Mouse (Mus musculus): ENCODE results near the gene Mlh1. TPM values are rescaled to one million over a fixed set of nuclear protein-coding genes. Genes with fewer than 3 reads are reported as not detected.

Gene Mlh1
- total RNA-seq, 1 experiment = 27.8 TPM

DNA sequence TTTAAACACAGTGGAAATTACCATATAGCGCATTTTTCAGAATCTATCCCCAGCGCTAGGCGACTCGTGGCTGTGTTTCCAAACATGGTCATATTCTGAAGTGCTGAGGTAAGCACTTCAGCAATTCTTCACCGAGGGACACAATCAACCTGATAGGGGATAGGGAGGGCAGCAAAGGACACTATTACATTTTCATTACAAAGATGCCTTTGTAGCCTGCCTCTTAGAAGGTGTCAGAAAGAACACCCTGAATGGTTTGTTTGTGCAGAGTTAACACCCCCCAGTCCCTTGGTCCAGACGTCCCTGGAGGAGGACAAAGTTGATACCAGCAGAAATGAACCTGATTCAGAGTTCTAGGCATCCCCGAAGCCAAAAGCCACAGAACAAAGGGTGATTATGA, 24.8 kb upstream of the Mlh1 start:
- TF ChIP-seq CHD2 (IDR thresholded peaks at IDR 0.05; ENCODE audit: low read depth, low read length) (no peak), MAFK (IDR thresholded peaks at IDR 0.05; ENCODE audit: insufficient read depth, low read depth, low read length) (peak; percentile 56; the same call in 1 of the 2 replicates), ZNF384 (IDR thresholded peaks at IDR 0.05; ENCODE audit: low read depth, low read length) (no peak)
- no peaks in the 10 kb centered on the region for H3K36me3 ChIP-seq (ENCODE audit: control insufficient read depth, insufficient read depth, low read length, poor library complexity, severe bottlenecking)

DNA sequence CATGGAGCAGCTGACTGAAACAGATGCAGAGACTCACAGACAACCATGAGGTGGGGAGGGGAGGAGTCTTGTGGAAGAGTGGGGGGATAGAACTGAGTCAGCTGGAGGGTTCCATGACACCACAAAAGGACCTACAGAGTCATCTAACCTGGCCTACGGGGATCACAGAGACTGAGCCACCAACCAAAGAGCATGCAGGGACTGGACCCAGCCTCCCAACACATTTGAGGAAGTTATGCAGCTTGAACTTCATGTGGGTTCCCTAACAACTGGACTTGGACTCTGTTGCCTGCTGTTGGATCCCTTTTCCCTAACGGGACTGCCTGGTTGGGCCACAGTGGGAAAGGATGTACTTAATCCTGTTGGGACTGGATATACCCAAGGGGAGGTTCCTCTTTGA, 23.7 kb upstream of the Mlh1 start:
- TF ChIP-seq ZC3H11A (IDR thresholded peaks at IDR 0.05; ENCODE audit: borderline replicate concordance, low read depth, low read length) (no peak), MAFK (IDR thresholded peaks at IDR 0.05; ENCODE audit: insufficient read depth, low read depth, low read length) (no peak), CHD2 (IDR thresholded peaks at IDR 0.05; ENCODE audit: low read depth, low read length) (no peak), ZNF384 (IDR thresholded peaks at IDR 0.05; ENCODE audit: low read depth, low read length) (no peak), HCFC1 (IDR thresholded peaks at IDR 0.05; ENCODE audit: borderline replicate concordance, insufficient read depth, low read length) (no peak)
- in situ Hi-C loops (cut with MboI; ENCODE audit: low sequenced_read_pairs in 2 of 2, unreplicated experiment in 2 of 2) = no loop called here
- H3K4me3 ChIP-seq (ENCODE audit: insufficient read depth in 1 of 2, low read depth in 1 of 2, low read length in 2 of 2, poor library complexity in 1 of 2, severe bottlenecking in 1 of 2) = peak overlapping the region in 1 of 2 experiments; percentile 35; a peak in 1 of 4 replicates
- H3K36me3 ChIP-seq (ENCODE audit: control insufficient read depth, insufficient read depth, low read length, poor library complexity, severe bottlenecking) = no peaks in the 10 kb centered on the region
- DNase-seq (ENCODE audit: low read depth, low spot score) = no peak
- H3K4me1 ChIP-seq (ENCODE audit: control insufficient read depth in 2 of 2, insufficient read depth in 2 of 2, low read length in 2 of 2, poor library complexity in 1 of 2) = peaks cover 2 to 10% of the 10 kb centered on the region in 2 experiments; a peak in 2 of 4 replicates
- no peak overlapping the region for H3K27ac ChIP-seq (ENCODE audit: insufficient read depth, low read depth, low read length, poor library complexity, severe bottlenecking)
- H3K9ac ChIP-seq (ENCODE audit: insufficient read depth, low read depth, low read length, poor library complexity, severe bottlenecking) = no peak overlapping the region
- H3K9me3 ChIP-seq (ENCODE audit: control insufficient read depth, insufficient read depth, low read depth, low read length) = no peaks in the 10 kb centered on the region

More for the DNA sequence above, 24.8 kb upstream of the Mlh1 start:
- no peak overlapping the region for H3K4me3 ChIP-seq (ENCODE audit: insufficient read depth in 1 of 2, low read depth in 1 of 2, low read length in 2 of 2, poor library complexity in 1 of 2, severe bottlenecking in 1 of 2)
- no peak overlapping the region for H3K9ac ChIP-seq (ENCODE audit: insufficient read depth, low read depth, low read length, poor library complexity, severe bottlenecking)
- H3K27ac ChIP-seq (ENCODE audit: insufficient read depth, low read depth, low read length, poor library complexity, severe bottlenecking) = no peak overlapping the region
- no peaks in the 10 kb centered on the region for H3K9me3 ChIP-seq (ENCODE audit: control insufficient read depth, insufficient read depth, low read depth, low read length)
- H3K4me1 ChIP-seq (ENCODE audit: control insufficient read depth in 2 of 2, insufficient read depth in 2 of 2, low read length in 2 of 2, poor library complexity in 1 of 2) = peaks cover 2 to 8% of the 10 kb centered on the region in 2 experiments; a peak in 2 of 4 replicates
- DNase-seq (ENCODE audit: low read depth, low spot score) = no peak
- in situ Hi-C loops (cut with MboI; ENCODE audit: low sequenced_read_pairs in 2 of 2, unreplicated experiment in 2 of 2) = no loop called here

GRCm38 (mm10) chr9:111294911-111295310, 23.3 kb upstream of the Mlh1 start:
- no peak for DNase-seq (ENCODE audit: low read depth, low spot score)
- in situ Hi-C loops (cut with MboI; ENCODE audit: low sequenced_read_pairs in 2 of 2, unreplicated experiment in 2 of 2) = no loop called here
- peak overlapping the region in 1 of 2 experiments; percentile 42; a peak in 2 of 4 replicates for H3K4me3 ChIP-seq (ENCODE audit: insufficient read depth in 1 of 2, low read depth in 1 of 2, low read length in 2 of 2, poor library complexity in 1 of 2, severe bottlenecking in 1 of 2)
- H3K4me1 ChIP-seq (ENCODE audit: control insufficient read depth in 2 of 2, insufficient read depth in 2 of 2, low read length in 2 of 2, poor library complexity in 1 of 2) = peaks cover 2 to 12% of the 10 kb centered on the region in 2 experiments; a peak in 2 of 4 replicates
- H3K36me3 ChIP-seq (ENCODE audit: control insufficient read depth, insufficient read depth, low read length, poor library complexity, severe bottlenecking) = no peaks in the 10 kb centered on the region
- H3K9me3 ChIP-seq (ENCODE audit: control insufficient read depth, insufficient read depth, low read depth, low read length) = no peaks in the 10 kb centered on the region
- TF ChIP-seq ZC3H11A (IDR thresholded peaks at IDR 0.05; ENCODE audit: borderline replicate concordance, low read depth, low read length) (no peak), ZNF384 (IDR thresholded peaks at IDR 0.05; ENCODE audit: low read depth, low read length) (no peak), HCFC1 (IDR thresholded peaks at IDR 0.05; ENCODE audit: borderline replicate concordance, insufficient read depth, low read length) (no peak), CHD2 (IDR thresholded peaks at IDR 0.05; ENCODE audit: low read depth, low read length) (no peak), MAFK (IDR thresholded peaks at IDR 0.05; ENCODE audit: insufficient read depth, low read depth, low read length) (no peak)
- H3K9ac ChIP-seq (ENCODE audit: insufficient read depth, low read depth, low read length, poor library complexity, severe bottlenecking) = no peak overlapping the region
- no peak overlapping the region for H3K27ac ChIP-seq (ENCODE audit: insufficient read depth, low read depth, low read length, poor library complexity, severe bottlenecking)

DNA sequence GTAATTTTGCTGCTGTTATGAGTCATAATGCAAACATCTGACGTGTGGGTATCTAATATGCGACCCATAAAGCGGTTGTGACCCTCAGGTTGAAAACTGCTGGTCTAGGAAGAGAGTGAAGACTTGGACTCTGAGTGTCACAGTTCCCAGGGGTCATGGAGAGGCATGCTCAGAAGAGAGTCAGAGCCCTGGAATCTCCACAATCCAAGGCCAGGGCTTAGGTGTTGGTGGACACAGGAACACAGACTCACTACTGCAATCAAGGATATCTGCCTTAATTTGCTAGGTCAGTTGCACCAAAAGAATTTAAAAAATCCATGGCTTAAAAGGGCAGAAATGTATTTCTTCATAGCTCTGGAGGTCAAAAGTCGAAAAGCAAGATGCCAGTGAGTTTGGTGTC, 21.6 kb upstream of the Mlh1 start:
- no peak overlapping the region for H3K9ac ChIP-seq (ENCODE audit: insufficient read depth, low read depth, low read length, poor library complexity, severe bottlenecking)
- no peaks in the 10 kb centered on the region for H3K36me3 ChIP-seq (ENCODE audit: control insufficient read depth, insufficient read depth, low read length, poor library complexity, severe bottlenecking)
- in situ Hi-C loops (cut with MboI; ENCODE audit: low sequenced_read_pairs in 2 of 2, unreplicated experiment in 2 of 2) = no loop called here
- TF ChIP-seq ZNF384 (IDR thresholded peaks at IDR 0.05; ENCODE audit: low read depth, low read length) (no peak), HCFC1 (IDR thresholded peaks at IDR 0.05; ENCODE audit: borderline replicate concordance, insufficient read depth, low read length) (no peak), MAFK (IDR thresholded peaks at IDR 0.05; ENCODE audit: insufficient read depth, low read depth, low read length) (no peak), CHD2 (IDR thresholded peaks at IDR 0.05; ENCODE audit: low read depth, low read length) (no peak), ZC3H11A (IDR thresholded peaks at IDR 0.05; ENCODE audit: borderline replicate concordance, low read depth, low read length) (no peak)
- peaks cover 7 to 14% of the 10 kb centered on the region in 2 experiments; a peak in 2 of 4 replicates for H3K4me1 ChIP-seq (ENCODE audit: control insufficient read depth in 2 of 2, insufficient read depth in 2 of 2, low read length in 2 of 2, poor library complexity in 1 of 2)
- DNase-seq (ENCODE audit: low read depth, low spot score) = no peak
- H3K4me3 ChIP-seq (ENCODE audit: insufficient read depth in 1 of 2, low read depth in 1 of 2, low read length in 2 of 2, poor library complexity in 1 of 2, severe bottlenecking in 1 of 2) = no peak overlapping the region
- no peak overlapping the region for H3K27ac ChIP-seq (ENCODE audit: insufficient read depth, low read depth, low read length, poor library complexity, severe bottlenecking)
- H3K9me3 ChIP-seq (ENCODE audit: control insufficient read depth, insufficient read depth, low read depth, low read length) = no peaks in the 10 kb centered on the region
